Mouse (Mus musculus): Measurements from ENCODE around the gene Hectd2.

The Hectd2 gene

DNA sequence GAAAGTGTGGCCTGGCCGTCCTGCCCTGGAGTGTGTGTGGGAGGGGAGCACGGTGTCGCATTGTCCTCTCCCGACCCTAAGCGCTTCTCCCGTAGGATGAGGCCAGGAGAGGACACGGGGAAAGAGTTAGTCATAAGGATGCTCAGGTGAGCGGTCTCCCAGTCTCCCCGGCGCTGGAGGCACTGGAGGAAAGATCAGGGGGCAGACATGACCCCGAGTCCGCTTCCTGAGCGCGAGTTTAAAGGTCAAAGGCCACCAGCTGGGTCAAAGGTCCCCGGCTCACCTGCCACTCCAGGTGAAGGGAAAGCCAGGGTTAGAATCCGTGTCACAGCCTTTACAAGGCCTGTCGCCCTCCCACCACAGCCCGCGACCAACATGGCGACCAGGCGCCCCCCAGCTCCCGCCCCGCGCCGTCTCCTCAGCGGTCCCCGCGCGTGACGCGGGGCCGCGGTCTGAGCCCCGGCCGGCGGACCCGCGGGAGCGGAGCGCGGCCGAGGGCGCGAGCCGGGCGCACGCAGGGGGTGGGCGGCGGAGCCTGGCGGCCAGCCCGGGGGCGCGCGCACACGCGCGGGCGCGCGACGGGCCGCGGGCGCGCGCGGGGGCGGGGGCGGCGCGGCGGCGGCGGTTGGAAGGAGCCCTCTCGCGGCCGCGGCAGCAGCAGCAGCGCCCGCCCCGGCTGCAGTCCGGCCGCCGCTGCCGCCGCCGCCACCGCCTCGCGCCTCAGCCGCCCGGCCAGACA is at the start of gene Hectd2:
Gene Hectd2 (plus strand): TSS at position 594 of the 739 bp plus-strand sequence.
- peak; percentile 54 to 80 for DNase-seq

DNA sequence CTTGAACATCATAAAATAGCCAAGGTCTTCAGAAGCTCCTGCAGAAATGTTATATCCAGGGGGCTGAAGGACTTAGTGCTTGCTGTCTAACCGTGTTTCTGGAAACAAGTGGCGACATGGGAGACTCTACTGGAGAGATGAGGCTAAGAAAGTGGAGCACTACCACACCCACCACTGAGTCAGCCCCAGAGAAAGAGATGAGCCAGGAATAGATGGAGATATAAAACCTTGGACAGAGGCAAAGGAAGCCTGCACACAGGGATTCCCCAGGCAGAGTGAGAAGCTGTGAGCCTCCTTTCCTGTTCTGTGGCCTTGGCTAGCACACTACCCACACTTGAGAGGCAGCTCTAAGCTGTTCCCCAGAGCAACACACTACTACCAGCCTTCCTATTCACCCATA is 49.7 kb upstream of the Hectd2 start:
- no peak for DNase-seq

DNA sequence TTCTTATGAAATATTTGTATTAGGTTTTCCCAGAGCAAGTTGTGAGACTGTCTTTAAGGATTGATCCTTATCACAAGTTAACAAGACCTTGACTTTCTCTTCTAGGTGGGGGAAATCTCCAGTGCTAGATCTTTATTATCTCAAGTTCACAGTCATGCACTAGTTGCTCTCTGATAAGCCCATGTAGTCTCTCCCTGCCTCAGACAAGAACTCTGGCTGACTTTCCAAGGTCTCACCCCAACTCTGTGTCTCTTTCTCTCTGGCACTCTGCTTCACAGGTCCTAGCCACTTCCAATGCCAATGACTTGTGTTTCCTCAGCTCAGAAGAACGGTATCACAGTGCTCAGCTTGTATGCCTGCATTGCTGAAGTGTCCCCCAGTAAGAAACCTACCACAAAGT is 43.1 kb upstream of the Hectd2 start:
- DNase-seq, result no peak

GRCm38 (mm10) chr19:36518461-36518860 is 36.0 kb upstream of the Hectd2 start:
- DNase-seq, result peak in 1 of 2 experiments; percentile 4

GRCm38 (mm10) chr19:36521568-36521967 is 32.9 kb upstream of the Hectd2 start:
- no peak for DNase-seq

DNA sequence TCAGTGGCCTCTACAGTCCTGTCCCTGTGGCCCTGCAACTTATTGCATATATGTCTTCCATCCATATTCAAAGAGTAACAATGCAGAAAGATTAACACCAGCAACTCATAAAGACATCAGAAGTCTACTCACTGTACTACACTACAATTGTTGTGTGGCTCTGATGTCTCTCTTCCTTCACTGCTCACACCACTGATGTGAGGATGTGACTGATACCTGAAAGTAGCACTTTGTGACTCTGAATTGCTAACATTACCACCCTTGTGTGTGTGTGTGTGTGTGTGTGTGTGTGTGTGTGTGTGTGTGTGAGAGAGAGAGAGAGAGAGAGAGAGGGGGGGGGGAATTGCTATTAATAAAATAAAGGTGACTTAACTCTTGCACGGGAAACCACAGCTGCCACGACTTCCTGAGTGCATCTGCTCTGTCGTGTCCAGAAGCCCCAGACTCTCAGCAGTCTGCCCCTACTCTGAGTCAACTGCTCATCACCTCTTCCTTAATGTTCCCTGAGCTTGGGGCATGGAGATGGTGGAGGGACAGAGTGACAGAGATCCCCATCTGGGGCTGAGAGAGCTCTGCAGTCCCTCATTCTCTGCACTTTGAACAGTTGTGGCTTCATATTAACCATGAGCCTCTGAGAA is 31.8 kb upstream of the Hectd2 start:
- DNase-seq, result peak in 1 of 2 experiments; percentile 5

DNA sequence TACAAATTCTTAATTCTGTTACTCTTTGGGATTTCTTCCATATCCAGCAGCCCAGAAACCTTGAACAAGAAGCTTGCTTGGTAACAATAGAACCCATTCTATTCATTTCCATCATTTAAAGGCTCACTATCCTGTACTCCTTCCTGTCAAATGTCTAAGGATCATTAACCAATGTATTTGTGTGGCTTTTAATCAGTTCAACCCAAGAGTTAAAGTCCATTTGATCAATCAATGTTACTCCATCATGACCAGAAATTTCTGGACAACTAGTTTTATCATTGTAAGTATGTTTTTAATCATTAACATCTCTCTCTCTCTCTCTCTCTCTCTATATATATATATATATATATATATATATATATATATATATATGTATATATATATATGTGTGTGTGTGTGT is 29.4 kb upstream of the Hectd2 start:
- no peak for DNase-seq

DNA sequence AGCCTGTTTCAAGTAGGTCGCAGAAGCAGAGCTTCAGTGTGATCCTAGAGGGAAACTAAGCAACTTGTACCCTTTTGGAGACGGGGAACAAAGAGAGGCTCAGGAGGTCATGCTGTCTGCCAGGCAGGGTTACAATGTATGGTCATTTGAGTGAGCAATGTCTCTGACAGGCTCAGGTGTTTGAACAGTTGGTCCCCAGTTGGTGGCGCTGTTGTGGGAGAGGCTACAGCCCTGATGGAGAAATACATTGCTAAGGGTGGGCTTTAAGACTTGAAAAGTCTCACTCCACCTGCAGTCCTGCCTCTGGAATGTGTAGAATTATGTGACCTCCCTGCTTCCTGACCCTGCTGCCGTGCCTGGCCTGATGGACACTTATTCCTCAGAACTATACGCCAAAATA is 21.4 kb upstream of the Hectd2 start:
- DNase-seq, result peak in 1 of 2 experiments; percentile 20

GRCm38 (mm10) chr19:36534011-36534765 is 20.3 kb upstream of the Hectd2 start:
- DNase-seq, result peak; percentile 47 to 54

DNA sequence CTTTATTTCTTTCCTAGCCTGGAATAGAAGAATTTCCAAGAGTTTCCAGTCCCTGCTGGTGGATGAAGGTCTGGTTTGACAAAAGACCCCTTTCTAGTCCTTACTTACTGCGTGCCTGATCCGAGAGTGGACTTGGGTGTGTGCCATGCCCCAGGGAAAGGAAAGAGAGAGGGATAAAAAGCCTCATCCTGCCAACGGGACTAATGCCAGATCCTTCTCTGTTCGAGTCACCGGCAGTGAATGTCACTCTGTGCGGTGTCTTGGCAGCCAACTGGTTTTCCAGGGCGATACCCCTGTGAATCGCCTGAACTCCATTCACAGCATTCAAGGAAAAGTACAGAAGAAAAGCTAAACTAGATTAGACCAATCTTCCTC is 19.7 kb upstream of the Hectd2 start:
- peak; percentile 41 to 63 for DNase-seq

DNA sequence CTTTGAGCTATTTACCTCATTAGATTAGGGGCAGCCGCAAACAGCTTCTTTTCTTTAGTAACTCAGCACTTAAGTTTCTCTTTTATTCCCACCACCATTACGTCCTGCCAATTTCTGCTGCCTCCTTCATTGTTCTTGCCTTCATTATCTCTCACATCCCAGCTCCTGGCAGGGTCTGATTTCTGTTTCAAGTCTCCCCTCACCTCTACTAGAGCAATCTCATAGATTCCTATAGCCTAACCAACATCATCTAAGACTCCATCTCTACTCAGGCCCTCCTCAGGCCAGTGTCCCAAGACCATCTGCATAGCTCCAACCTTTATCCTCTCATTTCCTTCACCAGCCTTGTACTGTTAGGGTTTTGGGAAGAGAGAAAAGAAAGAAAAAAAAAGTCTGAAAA is 19.3 kb upstream of the Hectd2 start:
- no peak for DNase-seq

- DNase-seq, result no peak
These were observed 18.6 kb upstream of the Hectd2 start for GRCm38 (mm10) chr19:36535878-36536277.

DNA sequence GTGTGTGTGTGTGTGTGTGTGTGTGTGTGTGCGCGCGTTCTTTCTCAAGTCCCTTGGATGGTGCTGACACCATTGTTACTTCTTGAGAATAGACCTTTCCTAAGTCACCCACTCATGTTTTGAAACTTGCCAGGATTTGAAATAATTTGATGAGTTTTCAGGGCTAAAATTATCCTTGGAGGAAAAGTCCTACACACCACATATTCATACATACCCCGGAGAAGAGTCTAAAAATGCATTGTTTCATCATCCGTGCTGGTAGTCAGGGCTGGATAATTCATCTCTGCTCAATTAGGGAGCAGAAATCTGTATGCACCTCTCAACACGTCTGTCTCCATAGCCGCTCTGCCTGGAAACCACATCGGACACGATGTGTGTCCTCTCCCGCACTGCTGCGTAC is 17.5 kb upstream of the Hectd2 start:
- no peak for DNase-seq

DNA sequence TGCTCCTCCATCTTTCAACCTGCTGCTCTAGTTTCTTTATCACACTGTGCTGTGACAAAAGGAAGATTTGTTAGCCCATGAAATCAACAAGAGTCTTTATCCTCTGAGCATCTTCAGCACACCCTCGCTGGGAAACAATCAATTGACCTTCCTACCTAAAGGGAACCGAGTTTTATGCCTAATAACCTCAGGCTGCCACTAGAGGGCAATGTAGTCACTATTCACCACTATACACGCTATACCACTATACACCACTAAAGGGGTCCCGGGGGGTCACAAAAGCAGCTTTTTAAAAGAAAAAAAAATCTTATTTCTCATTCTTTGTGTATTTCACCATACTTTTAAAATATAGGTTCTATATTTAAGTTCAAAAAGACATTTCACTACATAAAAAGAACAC is 15.9 kb upstream of the Hectd2 start:
- DNase-seq, result peak; percentile 39 to 64

- no peak for DNase-seq
These were observed 15.1 kb upstream of the Hectd2 start for GRCm38 (mm10) chr19:36539311-36539710.

- DNase-seq, result no peak
These were observed 14.3 kb upstream of the Hectd2 start for GRCm38 (mm10) chr19:36540012-36540606.

DNA sequence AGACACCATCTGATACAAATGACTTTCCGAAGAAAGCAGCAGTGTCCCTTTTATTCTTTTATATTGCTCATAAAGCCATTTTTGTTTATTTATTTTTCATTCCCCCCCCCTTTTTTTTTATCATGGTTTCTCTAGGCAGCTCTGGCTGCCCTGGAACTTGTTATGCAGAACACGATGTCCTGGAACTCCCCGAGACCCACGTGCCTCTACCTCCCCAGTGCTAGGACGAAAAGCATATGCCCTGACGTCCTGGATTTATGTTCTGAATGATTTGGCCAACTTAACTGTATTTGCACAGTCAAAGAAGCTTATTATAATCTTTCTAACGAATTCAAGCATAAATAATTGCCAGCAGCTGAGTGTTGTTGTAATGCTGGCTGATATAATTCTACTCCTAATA is 13.7 kb upstream of the Hectd2 start:
- DNase-seq, result no peak

- no peak for DNase-seq
These were observed 836 bp upstream of the Hectd2 start for GRCm38 (mm10) chr19:36553561-36554045.

DNA sequence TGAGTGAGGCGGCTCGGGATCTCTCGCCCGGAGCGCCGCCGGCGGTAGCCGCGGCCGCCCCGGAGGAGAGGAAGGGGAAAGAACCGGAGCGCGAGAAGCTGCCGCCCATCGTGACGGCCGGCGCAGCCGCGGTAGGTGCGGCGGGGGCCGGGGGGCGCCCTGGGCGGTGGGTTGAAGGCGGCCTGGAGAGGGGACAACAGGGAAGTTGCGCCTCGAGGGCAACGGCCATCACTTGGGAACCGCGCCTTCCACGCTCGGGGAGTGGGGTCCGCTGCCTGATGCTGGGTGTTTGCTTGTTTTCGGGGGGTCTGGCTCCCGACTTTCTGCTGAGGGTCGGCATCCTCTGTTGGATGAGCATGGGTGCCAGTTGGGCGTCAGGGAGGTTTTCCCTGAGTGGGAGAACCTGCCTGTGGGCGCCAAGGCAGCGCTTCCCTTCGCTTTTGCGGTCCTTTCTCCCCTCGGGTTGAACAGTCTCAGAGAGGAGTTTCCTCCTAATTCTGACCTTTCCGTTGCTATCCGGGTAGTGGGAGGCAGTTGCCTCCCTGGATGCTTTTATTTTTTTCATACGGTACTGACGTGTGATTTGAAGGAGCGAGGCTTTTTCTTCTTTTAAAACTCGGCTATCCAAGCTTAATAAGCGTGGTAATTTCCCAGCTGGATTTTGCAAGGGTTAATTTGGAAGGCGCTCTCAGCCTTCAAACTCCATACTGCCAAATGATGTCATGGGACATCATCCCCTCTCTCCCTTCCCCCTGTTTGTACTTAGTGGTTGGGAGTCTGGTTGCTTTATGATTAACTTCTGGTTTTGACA is 551 bp downstream of the Hectd2 start:
- peak in 1 of 2 experiments; percentile 26 for DNase-seq

GRCm38 (mm10) chr19:36559331-36559730 is 4.9 kb downstream of the Hectd2 start:
- no peak for DNase-seq

DNA sequence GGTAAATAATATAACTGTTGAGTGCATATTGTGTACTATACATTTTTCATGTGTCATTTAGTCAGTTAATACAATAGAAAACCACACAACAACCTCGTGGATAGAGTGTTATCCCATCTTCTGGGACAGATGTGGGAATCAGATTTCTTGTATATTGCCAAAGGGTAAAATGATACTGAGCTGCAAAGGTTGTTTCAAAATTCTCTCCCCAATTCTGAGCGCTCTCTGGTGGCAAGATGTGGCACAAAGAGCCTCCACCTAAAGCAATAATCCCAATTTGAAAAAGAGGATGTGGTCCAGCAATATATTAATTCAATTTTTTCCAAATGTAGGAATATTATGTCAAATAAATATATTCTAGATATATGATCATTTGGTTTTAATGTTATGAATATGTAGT is 5.7 kb downstream of the Hectd2 start:
- DNase-seq, result peak in 1 of 2 experiments; percentile 33

DNA sequence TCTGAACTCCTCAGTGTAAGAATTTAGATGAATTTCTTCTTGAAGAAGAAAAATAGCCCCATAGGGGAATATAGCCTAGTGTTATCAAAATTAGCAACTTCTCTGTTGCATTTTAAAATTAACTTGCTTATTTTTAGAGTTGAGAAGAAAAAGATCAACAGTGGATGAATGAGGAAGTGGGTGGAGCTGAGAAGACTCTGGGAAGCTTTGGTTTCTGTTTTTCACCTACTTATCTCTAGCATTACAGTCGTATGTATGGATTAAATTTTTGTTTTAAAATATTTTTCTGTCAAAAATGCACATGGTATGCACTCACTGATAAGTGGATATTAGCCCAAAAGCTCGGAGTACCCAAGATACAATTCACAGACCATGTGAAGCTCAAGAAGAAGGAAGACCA is 6.7 kb downstream of the Hectd2 start:
- no peak for DNase-seq
